Mouse (Mus musculus) c-Kit-positive CD71-negative TER-119-negative erythroid progenitor cells, embryonic 14.5 days (primary cell): Measurements from ENCODE around the gene Ctnnbip1.

Experiments used
- DNase-seq: peaks from one replicate; pipeline ENCODE4 v3.0.0-alpha.2; 2013; ENCODE audit warnings: low read depth

The Ctnnbip1 gene

GRCm38 (mm10) chr4:149561986-149562904, 44.2 kb downstream of the Ctnnbip1 start:
- no peak for DNase-seq

GRCm38 (mm10) chr4:149562905-149563347, 44.9 kb downstream of the Ctnnbip1 start:
- DNase-seq: no peak

- no peak for DNase-seq
Observed at GRCm38 (mm10) chr4:149563941-149564361, 45.9 kb downstream of the Ctnnbip1 start.

DNA sequence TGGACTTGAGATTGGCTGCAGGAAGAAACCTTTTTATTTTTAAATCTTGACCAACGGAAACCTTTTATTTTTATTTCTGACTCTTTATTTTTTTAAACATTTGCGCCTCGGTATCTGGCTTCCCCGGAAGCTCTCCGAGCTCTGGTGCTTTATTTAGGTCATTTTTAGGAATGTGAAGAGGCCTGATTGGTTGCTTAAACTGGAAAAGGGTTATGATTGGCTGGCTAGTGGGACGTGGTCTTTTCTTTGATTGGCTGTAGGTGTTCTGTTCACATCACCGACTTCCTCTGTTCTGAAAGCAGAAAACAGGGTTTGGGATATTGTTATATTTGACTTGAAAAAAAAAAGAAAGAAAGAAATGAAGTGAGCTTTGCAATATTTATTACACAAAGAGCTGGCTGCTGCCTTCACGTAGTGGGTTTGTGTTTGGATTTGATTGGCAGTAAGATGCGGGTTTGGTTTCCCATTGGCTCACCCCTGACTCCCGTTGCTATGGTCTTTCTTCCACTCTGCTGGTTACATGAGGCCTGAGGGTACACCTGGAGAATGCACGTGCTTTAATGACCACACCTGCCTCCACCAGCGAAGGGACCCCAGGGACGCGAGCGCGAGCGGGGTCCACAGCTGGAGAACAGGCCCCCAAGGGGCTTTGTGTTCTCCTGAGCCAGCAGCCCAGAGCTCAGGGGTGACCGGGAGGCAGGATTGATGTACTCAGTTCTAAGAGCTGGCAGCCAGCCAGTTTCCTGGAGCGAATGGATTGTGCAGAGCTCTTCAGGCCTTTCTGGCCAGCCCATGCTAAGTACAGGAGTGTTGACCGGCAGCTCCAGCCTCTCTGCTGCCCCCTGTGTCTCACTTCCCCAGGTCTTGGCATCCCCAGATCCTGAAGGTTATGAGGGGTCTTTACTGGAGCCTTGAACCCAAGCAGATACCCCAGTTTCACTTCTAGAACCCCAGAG, 46.7 kb downstream of the Ctnnbip1 start:
- no peak for DNase-seq

- DNase-seq: no peak
Observed at GRCm38 (mm10) chr4:149567432-149568026, 49.5 kb downstream of the Ctnnbip1 start.

DNA sequence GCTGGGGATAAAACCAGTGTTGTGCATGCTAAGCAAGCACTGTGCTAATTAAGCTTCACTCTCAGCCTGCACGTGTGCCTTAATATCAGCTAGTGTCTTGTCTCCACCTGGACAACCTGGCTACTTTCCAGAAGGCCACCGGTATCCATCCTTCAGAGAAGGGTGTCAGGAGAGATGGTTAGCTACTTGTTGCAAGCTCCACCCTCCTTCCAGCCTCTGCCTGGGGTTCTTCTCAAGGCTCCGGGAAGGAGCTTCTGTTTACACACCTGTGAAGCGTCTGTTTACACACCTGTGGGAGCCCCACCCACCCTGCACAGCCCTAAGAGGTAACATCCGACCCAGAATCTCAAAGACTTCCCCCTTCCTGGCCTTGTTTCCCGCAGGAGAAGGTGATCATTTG, 50.6 kb downstream of the Ctnnbip1 start:
- DNase-seq: no peak

DNA sequence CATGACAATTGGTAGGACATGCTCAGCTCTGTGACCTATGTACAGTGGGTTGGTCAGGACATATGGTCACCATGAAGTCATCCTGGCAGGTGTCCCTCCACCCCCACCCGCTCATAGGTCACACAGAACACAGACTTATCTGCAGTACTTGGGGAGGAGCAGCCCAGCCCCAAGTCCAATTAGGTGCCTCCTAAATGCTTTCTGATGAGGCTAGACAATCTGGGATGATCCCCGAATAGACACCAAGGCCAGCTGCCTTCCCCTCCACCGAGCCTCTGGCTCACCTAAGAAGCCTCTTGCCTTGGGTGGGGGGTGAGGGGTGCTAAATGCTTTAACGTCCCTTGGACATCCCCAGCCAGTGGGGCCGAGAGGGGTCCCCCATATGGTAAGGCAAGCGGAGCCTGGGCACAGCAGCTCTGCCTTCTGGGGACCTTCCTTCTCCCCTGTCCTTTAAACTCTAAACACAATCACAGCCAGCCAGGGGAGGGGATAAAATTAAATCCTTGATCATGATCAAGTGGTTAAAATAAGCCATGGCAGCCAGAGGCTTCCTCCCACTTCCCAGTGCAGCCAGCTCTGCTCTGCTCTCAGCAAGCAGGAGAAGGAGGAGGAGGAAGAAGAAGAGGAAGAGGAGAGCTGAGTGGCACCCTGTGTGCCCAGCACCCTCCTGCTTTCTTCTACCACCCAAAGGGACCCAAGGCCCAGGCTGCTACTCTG, 51.9 kb downstream of the Ctnnbip1 start:
- no peak for DNase-seq

DNA sequence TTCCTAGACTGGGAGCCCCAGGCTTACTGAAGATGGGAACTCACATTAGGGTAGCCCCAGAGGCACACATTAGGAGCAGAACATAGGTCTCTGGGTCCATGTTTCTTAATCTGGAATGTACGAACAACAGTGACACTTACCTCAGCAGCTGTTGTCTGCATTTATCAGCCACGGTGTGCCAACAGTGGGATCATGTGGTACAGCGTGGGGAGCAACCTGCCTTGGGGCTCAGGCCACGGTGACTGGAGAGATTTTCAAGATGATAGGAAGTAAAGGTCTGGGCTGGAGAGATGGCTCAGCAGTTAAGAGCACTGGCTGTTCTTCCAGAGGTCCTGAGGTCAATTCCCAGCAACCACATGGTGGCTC, 52.4 kb downstream of the Ctnnbip1 start:
- no peak for DNase-seq

- DNase-seq: no peak
Observed at GRCm38 (mm10) chr4:149571209-149571608, 53.2 kb downstream of the Ctnnbip1 start.

DNA sequence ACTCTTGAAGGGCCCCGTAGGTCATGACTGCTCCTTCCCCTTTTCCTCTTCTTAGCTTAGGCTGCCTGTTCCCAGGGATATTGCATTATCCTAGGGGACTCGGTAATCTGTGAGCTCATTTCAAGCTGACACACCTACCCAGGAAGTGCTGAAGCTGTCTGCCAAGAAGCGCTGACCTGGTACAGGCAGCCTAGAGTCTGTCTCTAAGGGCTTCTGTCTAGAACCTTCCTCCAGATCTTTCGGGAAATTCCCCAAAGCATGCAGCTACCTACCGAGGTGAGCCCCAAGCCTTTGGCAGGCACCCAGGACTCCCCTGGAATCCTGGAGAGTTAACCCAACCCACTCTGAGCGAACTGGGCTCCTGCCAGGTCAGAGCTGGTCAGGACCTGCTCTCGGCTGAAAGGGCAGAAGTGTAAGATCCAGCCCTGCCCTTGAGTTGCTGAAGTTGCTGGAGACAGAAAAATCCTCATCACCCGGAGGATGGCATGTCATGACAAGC, 53.7 kb downstream of the Ctnnbip1 start:
- DNase-seq: no peak

- no peak for DNase-seq
Observed at GRCm38 (mm10) chr4:149572446-149572845, 54.4 kb downstream of the Ctnnbip1 start.

- DNase-seq: no peak
Observed at GRCm38 (mm10) chr4:149572851-149573250, 54.8 kb downstream of the Ctnnbip1 start.

- no peak for DNase-seq
Observed at GRCm38 (mm10) chr4:149574391-149574821, 56.4 kb downstream of the Ctnnbip1 start.

DNA sequence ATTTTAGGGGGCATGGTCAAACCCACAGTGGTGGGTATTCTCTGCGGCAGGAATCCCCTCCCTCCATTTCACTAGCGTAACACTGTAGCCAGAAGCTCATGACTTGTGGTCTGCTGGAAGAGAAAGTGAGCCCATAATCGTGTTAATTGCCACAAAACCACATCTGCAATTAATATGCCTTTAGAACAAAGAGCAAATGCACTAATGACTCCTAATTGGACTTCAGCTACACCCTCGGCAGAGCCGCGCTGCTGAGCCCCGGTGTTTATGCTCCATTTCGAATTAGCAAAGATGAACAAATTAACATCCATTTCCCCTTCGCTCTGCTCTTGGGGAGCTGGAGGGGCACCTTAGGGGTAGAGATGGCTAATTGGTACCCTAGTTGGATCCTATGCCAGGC, 58.0 kb downstream of the Ctnnbip1 start:
- DNase-seq: no peak

DNA sequence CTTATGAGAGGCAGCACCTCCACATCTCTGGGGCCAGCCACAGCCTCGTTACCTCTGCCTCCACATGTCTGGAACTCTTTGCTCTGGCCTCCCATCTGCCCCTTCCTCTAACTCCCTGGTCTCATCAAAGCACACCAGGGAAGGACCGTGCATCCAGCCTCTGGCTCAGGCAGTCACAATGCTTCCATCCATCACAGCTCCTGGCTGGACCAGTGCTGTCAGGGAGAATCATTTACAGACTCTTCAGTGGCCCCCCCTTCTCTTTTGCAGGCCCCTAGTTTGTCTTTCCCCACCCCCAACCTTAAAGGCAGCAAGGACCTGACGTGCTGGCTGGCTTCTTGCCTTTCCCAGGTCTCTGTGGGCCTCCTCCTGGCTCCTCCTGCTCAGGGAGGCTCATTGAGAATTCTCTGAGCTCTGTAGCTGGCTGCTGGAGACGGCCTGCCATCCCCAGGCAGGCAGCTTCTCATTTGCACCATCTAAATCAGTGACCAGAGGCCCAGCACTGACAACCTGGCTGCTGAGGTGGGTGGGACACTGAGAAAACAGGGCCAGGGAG, 59.0 kb downstream of the Ctnnbip1 start:
- DNase-seq: no peak

DNA sequence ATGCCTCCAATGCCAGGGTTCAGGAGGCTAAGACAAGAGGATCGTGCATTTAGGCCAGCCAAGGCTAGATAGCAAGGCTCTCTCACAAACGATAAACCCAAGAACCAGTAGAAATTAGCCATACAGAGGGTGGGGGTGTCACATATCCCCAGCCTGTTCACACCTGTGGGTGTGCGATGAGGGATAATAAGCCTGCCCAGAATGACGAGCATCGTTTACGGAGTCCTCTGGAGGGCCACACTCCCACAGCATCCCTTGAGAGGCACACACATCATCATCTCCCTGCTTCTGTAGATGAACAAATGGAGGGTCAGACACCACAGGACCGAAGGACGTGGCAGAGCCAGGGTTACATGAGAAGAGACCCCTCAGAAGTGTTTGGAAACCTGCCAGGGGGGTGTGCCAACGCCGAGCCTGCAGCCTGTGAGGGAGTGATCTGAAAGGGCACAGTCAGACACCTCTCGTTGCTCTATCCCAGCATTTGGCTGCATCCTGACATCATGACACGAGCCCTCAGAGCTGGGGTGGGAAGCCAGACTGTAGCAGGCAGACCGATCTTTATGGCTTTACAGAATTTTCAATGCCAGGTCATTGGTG, 60.1 kb downstream of the Ctnnbip1 start:
- no peak for DNase-seq

- no peak for DNase-seq
Observed at GRCm38 (mm10) chr4:149578831-149579230, 60.8 kb downstream of the Ctnnbip1 start.

GRCm38 (mm10) chr4:149585236-149585635, 67.2 kb downstream of the Ctnnbip1 start:
- no peak for DNase-seq

DNA sequence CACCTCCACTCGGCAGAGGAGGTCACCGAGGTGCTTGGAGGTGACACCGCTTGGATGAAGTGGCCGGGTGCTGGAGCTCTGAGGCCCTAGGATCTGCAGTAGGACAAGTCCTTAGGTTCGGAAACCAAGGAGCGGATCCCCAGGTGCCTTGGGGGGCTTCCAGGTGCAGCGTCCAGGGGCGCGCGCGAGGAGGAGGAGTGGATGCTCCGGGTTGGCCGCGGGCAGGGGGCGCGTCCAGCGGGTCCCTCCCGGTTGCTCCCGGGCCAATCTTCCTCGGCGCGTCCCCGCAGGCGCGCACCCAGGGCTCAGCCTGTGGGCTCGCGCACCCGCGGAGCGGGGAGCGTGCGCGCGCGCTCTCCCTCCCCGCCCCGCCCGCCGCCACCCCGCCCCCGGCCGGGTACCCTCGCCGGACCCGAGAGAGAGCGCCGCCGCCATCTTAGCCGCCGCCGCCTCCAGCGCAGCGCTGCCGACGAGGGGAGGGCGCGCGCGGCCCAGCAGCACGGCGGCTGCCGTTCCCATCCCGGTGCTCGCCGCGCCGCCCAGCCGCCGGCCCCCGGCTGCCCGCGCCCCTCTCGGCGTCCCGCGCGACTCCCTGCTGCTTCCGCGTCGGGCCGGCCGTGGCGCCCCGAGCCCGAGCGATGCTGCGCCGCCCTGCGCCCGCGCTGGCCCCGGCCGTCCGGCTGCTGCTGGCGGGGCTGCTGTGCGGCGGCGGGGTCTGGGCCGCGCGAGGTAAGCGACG, 68.2 kb downstream of the Ctnnbip1 start, which contains the start of gene Clstn1:
Gene Clstn1 (plus strand): TSS at position 425 of the 739 bp plus-strand sequence.
- no peak for DNase-seq
